Mouse (Mus musculus) subcutaneous adipose tissue, adult 2 months (tissue): ENCODE results near the gene Muc4. TPM values are rescaled to one million over a fixed set of nuclear protein-coding genes. Genes with fewer than 3 reads are reported as not detected.

ENCODE experiments used
- polyA plus RNA-seq: library from polyadenylated mRNA; depleted of rRNA; stranded (reverse); fragments of >200 nt; gene quantifications from 2 replicates; pipeline ENCODE4 v1.2.3, GENCODE M21; 2012; ENCODE audit warnings: low replicate concordance; rRNA removed

Gene Muc4
- polyA plus RNA-seq, result 0.16 and 17.8 TPM in 2 replicates

DNA sequence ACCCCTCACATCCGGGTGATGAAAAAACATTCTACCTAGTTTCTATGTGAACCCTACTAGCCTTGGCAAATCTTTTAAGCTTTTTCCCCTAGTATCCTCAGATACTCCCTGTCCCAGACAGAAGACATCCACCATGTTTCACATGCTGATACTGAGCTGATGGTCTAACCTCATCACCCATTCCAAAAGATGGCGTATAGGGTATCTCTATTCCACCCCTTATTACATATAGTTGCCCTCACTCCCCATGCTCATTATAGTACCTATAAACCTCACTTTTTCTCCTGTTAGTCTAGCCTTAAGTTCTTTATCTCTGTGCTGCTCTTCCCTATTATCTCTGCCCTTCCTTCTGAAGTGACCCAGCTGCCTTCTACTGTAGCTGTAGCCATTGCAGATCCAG lies at the start of gene Muc4:
Gene Muc4 (plus strand): TSS at position 301 of the 400 bp plus-strand sequence.

DNA sequence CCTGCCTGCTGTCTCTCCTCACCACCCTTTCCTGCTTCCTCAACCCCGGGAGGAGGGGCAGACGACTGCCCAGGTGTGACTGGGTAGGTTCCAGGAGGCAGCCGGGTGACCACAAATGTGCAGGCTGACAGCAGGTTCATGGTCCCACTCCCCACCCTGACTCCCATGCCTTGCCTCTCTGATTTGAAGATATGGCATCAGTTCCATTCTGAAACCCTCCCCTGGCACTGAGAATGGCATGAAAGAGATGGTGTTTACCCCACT lies 61.7 kb downstream of the Muc4 start, which contains the start of gene Muc20:
Gene Muc20 (minus strand): TSS at position 10 of the 264 bp plus-strand sequence.

GRCm38 (mm10) chr16:32810321-32810720 lies 74.6 kb downstream of the Muc4 start, which contains the start of gene Smbd1:
Smbd1 (minus strand) TSS chr16:32810477.

Other genes starting within 250 kb of the Muc4 start
- 0.06 and 0.13 TPM in 2 replicates for gene Slc51a, start 248.0 kb upstream of the Muc4 start, polyA plus RNA-seq
- gene Zdhhc19, start 239.6 kb upstream of the Muc4 start, polyA plus RNA-seq, result not detected in 2 replicates
- 6.7 and 7.1 TPM in 2 replicates for gene Tfrc, start 127.0 kb upstream of the Muc4 start, polyA plus RNA-seq
- gene Tnk2, start 92.0 kb upstream of the Muc4 start, polyA plus RNA-seq, result 95.7 and 99.0 TPM in 2 replicates
- 6.0 TPM in 1 of 2 replicates, not detected in the other for gene Muc20, start 61.5 kb downstream of the Muc4 start, polyA plus RNA-seq
- gene Smbd1, start 74.6 kb downstream of the Muc4 start, polyA plus RNA-seq, result not detected in 2 replicates
- 11.6 and 13.7 TPM in 2 replicates for gene Fyttd1, start 141.6 kb downstream of the Muc4 start, polyA plus RNA-seq
- gene Rubcn, start 141.9 kb downstream of the Muc4 start, polyA plus RNA-seq, result 37.5 and 43.6 TPM in 2 replicates
- gene Lrch3, start 178.2 kb downstream of the Muc4 start, polyA plus RNA-seq, result 35.1 and 39.6 TPM in 2 replicates